Mouse (Mus musculus) spleen, embryonic (tissue): ENCODE measurements around the gene Foxi1.

ENCODE experiments used
- CTCF ChIA-PET: fragments of 350-600 bp; sonication (Branson Sonifier 250); formaldehyde crosslinking; loops from one replicate; lab custom pipeline; 2022; lab: Charles Lee

Gene Foxi1

GRCm38 (mm10) chr11:34165278-34165677 lies 42.6 kb downstream of the Foxi1 start:
- CTCF ChIA-PET: no interaction called here

- CTCF ChIA-PET: no interaction called here
Measured at GRCm38 (mm10) chr11:34158916-34159315, 49.0 kb downstream of the Foxi1 start.

GRCm38 (mm10) chr11:34155235-34155634 lies 52.7 kb downstream of the Foxi1 start:
- CTCF ChIA-PET: no interaction called here
